Mouse (Mus musculus): ENCODE results near the gene Vwa5b1.

- TF ChIP-seq CTCF (IDR thresholded peaks at IDR 0.05) = no peak
- no peak for TF ChIP-seq EP300 (IDR thresholded peaks at IDR 0.05)
Observed at GRCm38 (mm10) chr4:138547556-138547955, 88.1 kb downstream of the Vwa5b1 start.
